Mouse (Mus musculus) spleen, embryonic (tissue): ENCODE results near the gene Ninl.

Experiments
- CTCF ChIA-PET: fragments of 350-600 bp; sonication (Branson Sonifier 250); formaldehyde crosslinking; loops from one replicate; lab custom pipeline; 2022; lab: Charles Lee

Gene Ninl

GRCm38 (mm10) chr2:151039232-151039695, at the start of gene Ninl, which contains the start of gene Nanp:
Ninl (minus strand) TSS chr2:151039382.
Nanp (minus strand) TSS chr2:151039398.
- CTCF ChIA-PET, result interaction anchor here (0.6 kb wide), 2 partner anchors 235 to 423 kb away, joined by 3 to 7 read pairs; no protein-coding TSS in a partner anchor

- CTCF ChIA-PET, result no interaction called here
These were observed 17.5 kb upstream of the Ninl start for GRCm38 (mm10) chr2:151056637-151057036.

DNA sequence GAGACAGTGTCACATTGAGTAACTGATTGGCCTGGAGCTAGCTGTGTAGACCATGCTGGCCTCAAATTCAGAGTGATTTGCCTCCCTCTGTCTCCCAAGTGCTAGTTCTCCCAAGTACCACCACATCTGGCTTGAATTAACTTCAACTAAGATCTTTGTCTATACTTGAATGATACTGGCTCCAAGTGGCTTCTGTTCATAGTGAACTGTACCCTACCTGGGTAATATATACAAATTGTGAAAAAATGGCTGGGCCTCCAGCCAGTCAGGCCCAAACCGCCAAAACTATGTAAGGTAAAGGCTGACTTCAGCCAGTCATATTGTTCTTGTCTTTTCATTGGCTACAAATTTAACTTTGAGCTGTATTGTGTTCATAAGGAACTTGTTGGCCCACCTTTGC, 1.2 kb upstream of the Ninl start:
- CTCF ChIA-PET, result no interaction called here

GRCm38 (mm10) chr2:151039726-151040125, 544 bp upstream of the Ninl start:
- CTCF ChIA-PET, result interaction anchor here (0.6 kb wide), 1 partner anchor 424 kb away, joined by 3 read pairs; no protein-coding TSS in a partner anchor

DNA sequence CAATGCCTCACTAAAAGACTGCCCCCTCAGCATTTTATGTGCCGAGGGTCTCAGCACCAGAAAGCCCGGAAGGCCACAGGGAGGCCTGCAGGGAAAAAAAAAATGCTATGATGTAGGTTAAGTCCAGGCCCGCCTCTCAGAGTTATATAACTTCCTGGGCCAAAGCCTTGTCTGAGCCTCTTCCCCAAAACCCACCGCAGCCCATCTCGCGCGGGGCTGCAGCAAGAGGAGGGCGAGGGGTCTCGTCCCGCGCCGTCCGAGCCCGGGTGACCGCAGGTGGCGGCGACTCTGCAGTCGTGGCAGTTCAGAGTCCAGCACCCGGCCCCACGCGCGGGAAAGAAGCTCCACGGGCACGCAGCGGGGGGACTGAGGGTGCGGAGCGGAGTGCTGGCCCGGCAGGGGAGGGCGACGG, 365 bp downstream of the Ninl start:
- CTCF ChIA-PET, result interaction anchor here (0.6 kb wide), 1 partner anchor 235 kb away, joined by 7 read pairs; no protein-coding TSS in a partner anchor

DNA sequence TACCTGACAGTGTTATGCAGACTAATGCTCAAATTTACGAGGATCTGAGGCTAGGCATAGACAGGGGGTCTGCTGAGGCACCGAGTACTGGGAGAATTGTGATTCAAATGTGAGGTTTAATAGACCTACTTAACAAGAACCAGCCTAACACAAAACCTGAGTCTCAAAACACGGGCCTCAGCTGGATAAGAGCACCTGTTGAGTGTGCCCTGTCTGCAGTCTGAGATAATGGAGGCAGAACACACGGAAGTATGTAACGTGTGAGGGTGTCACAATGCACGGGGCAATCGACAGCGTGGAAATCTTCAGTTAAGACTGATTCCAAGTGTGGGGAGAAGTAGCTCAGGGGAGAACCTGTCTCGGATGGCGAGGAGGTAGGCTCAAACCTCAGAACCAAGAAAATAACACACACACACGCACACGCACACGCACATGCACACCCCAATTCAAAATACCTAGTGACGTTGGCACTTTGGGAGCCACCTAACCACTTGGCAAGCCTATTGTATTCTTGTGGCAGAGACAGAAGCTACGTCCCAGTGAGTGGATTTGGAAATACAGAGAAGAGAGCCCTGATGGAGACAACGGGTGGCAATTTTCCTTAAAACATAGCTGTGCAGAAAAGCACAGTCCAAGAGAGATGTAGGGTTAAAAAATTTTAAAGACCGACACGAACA, 1.2 kb downstream of the Ninl start:
- CTCF ChIA-PET, result no interaction called here

DNA sequence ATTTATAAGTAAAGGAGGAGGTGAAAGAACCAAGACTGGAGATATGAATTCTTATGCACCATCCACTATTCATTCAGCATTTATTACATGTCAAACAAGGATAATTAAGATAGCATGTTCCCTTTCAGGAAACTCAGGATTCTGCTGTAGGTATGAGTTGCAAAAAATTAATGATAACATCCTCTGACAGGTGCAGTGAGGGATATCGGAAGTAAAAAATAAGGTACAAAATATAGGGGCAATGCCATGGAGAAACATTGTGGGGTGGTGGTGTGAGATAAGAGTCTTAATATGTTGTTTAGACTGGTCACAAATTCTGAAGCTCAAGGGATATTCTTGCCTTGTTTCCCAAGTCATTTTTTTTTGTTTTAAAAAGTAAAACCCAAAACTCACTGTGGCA, 1.9 kb downstream of the Ninl start:
- CTCF ChIA-PET, result no interaction called here

- CTCF ChIA-PET, result no interaction called here
These were observed 2.5 kb downstream of the Ninl start for GRCm38 (mm10) chr2:151036721-151037120.

DNA sequence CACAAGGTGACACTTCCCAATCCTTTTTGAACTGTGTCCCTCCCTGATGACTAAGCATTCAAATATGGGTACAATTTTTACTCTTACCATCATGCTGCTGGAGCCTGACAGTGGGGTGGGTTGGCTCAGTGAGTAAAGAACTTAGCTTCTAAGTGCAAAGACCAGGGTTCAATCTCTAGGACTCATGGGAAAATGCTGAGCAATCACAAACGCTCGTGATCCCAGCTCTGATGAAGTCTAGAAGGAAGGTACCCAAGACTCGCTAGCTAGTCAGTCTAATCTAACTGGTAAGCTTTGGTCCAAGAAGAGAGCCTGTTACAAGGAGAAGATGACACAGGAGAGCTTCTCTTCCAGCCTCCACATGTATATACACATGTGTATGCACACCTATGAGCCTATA, 4.7 kb downstream of the Ninl start:
- CTCF ChIA-PET, result no interaction called here

GRCm38 (mm10) chr2:151021158-151021557, 18.0 kb downstream of the Ninl start:
- CTCF ChIA-PET, result no interaction called here

DNA sequence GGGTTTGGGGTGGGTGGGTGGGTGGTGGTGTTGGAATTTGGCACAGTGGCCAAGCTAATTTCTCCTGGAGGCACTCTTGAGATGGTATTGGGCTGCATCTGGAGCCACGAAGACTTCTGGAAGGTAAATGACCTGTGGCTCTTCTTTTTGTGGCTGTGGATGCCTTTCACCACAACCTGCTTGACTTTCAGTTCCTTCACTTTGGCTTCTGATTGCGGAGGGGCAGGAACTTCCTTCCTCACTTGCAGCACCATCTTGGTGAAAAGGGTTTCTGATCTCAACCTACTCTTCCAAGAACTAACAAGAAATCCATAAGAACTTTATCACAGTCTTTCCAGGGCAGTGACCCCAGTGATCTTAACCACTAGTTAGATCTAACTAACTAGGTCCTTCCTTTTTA, 23.9 kb downstream of the Ninl start:
- CTCF ChIA-PET, result no interaction called here

- CTCF ChIA-PET, result no interaction called here
These were observed 27.9 kb downstream of the Ninl start for GRCm38 (mm10) chr2:151011273-151011672.

DNA sequence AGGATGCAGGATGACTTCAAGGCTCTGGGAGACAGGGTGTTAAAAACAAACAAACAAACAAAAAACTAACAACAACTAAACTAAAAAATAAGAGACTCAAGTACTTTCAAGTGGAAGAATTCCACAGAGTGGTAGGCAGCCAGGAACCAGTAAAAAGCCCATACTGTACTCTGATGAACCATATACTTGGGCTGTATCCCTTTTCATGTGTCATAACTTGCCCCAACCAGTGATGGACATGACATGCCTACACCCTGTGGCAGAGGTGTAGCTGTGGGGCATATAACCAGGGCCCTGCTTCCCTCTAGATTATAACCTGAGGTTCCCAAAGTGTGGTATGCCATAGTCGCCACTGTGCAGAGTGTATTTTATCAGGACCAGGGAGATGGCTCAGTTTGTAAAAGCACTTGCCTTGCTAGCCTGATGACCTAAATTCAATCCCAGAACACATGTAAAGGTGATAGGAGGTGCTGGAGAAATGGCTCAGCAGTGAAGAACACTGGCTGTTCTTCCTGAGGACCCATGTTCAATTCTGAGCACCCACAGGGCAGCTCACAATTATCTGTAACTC, 29.6 kb downstream of the Ninl start:
- CTCF ChIA-PET, result no interaction called here

DNA sequence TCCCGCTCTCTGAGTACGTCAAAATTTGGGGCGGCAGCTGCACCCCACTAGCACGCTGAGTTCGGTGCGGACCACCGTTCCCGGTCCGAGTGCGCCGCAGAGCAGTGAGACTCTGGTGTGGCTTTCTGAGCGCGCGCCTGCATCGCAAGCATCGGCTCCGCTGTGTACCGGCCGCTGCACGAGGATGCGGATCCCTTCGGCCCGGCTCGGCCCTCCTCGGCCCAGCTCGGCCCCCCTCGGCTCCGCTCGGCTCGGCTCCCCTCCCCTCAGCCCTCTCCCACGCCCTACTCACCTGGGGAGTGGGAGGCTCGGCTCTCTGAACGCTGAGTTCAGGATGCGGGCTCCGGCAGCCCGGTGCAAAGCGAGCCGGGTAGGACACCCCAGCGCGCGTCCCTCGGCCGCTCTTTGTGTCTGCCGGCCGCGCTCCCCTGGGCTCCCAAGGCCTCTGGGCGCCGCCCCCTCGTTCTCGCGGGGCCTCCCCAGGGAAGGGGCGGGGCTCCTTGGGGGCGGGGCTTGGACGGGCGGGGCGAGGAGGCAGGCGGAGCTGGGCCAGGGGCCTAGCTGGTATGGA, 30.2 kb downstream of the Ninl start:
- CTCF ChIA-PET, result no interaction called here

DNA sequence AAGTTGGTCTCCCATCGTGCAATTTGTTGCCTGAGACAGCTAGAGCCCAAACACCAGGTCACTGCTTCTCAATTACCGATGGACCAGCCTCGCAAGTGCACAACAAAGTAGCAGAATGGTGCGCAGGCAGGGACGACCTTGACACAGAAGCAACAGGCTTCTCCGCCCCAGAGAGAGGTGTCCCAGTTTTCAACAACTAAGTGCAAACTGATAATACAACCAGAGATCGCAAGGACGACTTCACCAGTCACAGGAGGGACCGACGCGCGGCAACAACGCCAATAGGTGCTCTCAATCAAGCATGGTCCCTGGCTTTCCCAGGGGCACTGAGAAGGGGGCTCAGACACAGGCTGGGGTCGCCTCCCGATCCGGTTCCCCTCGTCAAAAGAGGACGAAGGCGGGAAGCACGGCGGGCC, 30.7 kb downstream of the Ninl start:
- CTCF ChIA-PET, result no interaction called here

DNA sequence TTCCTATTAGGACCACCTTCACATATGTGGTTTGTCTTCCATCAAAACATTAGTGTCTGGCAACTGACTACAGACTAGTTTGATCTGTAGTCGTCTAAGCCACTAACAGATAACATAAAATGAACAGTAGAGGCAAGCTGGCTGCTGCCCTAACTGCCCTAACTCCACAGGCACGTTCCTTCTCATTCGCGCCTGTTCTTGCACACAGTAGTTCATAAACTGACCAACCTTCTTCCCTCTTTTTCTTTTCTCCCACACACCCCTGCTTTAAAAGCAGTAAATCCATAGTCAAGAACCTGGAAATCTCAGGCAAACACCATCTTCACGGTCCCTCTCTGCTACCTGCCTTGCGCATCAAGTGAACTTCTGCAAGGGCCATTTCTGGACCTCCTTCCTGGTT, 31.2 kb downstream of the Ninl start:
- CTCF ChIA-PET, result no interaction called here

- CTCF ChIA-PET, result no interaction called here
These were observed 32.8 kb downstream of the Ninl start for GRCm38 (mm10) chr2:151006281-151006945.

DNA sequence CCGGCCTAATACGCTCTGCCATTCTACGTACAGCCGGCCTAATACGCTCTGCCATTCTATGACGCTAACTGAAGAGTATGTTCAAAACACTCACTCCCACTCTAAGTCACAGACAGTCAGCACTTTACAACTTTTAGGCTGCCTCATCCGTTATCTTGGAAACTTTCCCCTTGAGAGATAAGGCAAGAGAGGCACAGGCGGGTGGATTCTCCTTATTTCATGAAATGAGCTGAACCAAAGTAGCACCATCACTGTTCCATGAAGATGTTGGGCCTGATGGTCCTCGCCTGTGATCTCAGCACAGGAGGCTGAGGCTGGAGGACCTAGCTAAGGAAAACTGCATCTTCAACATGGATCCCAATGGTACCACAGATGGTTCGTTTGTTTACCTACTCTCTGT, 34.8 kb downstream of the Ninl start:
- CTCF ChIA-PET, result no interaction called here

DNA sequence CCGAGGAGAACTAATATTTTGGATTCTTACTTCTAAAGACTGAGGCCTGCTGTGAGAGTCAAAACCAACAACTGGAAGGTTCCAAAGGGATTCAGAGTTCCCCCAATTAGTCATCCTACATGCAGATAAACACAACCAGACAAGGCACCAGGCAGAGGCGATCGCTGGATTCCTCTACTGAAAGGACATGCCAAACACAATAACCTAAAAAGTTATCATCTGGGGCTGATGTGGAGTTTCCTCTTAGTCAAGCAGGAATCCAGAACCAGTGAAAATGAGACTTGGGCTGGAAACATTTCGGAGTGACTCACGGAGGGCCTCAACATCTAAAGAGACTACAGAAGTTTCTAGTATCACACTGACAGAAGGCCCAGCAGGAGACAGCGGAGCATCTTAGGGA, 35.4 kb downstream of the Ninl start:
- CTCF ChIA-PET, result no interaction called here

DNA sequence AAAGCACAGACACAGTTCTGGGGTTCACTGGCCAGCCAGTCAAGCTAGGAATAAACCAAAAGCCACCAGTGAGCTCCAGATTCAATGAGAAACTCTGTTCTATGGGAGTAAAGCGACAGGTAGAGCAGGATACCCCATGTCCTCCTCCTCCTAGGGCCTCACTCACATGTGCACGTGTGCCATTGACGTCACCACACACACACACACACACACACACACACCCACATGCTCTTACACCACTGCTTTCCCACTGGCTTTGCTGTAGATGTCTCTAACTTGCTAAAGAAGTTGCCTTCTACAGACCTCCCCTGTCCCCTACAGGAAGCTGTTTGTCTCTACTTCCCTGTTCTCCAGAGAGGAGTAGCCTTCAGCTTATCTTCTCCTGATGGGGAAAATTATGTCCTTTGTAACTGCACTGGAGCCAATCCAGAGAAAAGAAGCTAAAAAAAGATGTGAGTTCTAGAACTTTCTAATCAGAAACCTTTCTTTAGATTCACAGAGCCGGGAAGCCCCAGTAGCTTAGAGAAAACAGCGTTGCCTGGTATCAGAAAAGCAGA, 37.5 kb downstream of the Ninl start:
- CTCF ChIA-PET, result interaction anchor here (0.6 kb wide), 1 partner anchor 542 kb away, joined by 3 read pairs; no protein-coding TSS in a partner anchor

GRCm38 (mm10) chr2:151000402-151001178, 38.6 kb downstream of the Ninl start:
- CTCF ChIA-PET, result no interaction called here
